Mouse (Mus musculus): Measurements from ENCODE around the gene Gpatch1. TPM values are rescaled to one million over a fixed set of nuclear protein-coding genes. Genes with fewer than 3 reads are reported as not detected.
A peak's percentile ranks its signal among the peaks of the same experiment; 100 is the strongest.

Gpatch1 gene
- polyA plus RNA-seq, 1 experiment from 2014 or later: 19.8 TPM

GRCm38 (mm10) chr7:35278933-35279332, 39.3 kb downstream of the Gpatch1 start:
- H3K36me3 ChIP-seq (replicated peaks; ENCODE audit: control insufficient read depth, insufficient read depth, low read depth, low read length): peaks cover 10% of the 10 kb centered on the region
- 92% methylated on average over 3 of the region's 3 CpGs for WGBS

GRCm38 (mm10) chr7:35277433-35277832, 40.8 kb downstream of the Gpatch1 start:
- Histone ChIP-seq H3K4me1 (ENCODE audit: control insufficient read depth, insufficient read depth, low read length) (no peaks in the 10 kb centered on the region), H3K9ac (replicated peaks; ENCODE audit: low read length) (no peak overlapping the region), H3K27me3 (ENCODE audit: control insufficient read depth, insufficient read depth, low read length) (no peaks in the 10 kb centered on the region), H3K9me3 (replicated peaks; ENCODE audit: control insufficient read depth, low read length) (peaks cover 5% of the 10 kb centered on the region), H3K27ac (replicated peaks; ENCODE audit: low read depth, low read length) (no peak overlapping the region), H3K36me3 (replicated peaks; ENCODE audit: control insufficient read depth, insufficient read depth, low read depth, low read length) (peaks cover 10% of the 10 kb centered on the region), H3K4me3 (ENCODE audit: low read depth, low read length) (no peak overlapping the region), H3K4me2 (ENCODE audit: low read depth, low read length) (no peak overlapping the region)
- ATAC-seq (replicated peaks; ENCODE audit: insufficient number of reproducible peaks, low FRiP score, low TSS enrichment, low read depth) (no peak), DNase-seq (ENCODE audit: low spot score) (no peak)
- 84% methylated on average over 4 of the region's 4 CpGs for WGBS

More at GRCm38 (mm10) chr7:35278933-35279332, 39.3 kb downstream of the Gpatch1 start:
- Histone ChIP-seq H3K4me2 (ENCODE audit: low read depth, low read length) (no peak overlapping the region), H3K4me1 (ENCODE audit: control insufficient read depth, insufficient read depth, low read length) (no peaks in the 10 kb centered on the region), H3K4me3 (ENCODE audit: low read depth, low read length) (no peak overlapping the region), H3K9ac (replicated peaks; ENCODE audit: low read length) (no peak overlapping the region), H3K27me3 (ENCODE audit: control insufficient read depth, insufficient read depth, low read length) (no peaks in the 10 kb centered on the region), H3K9me3 (replicated peaks; ENCODE audit: control insufficient read depth, low read length) (peaks cover 5% of the 10 kb centered on the region), H3K27ac (replicated peaks; ENCODE audit: low read depth, low read length) (no peak overlapping the region)
- ATAC-seq (replicated peaks; ENCODE audit: insufficient number of reproducible peaks, low FRiP score, low TSS enrichment, low read depth): no peak
- no peak for DNase-seq (ENCODE audit: low spot score)

- Histone ChIP-seq H3K4me1 (ENCODE audit: control insufficient read depth, insufficient read depth, low read length) (no peaks in the 10 kb centered on the region), H3K27ac (replicated peaks; ENCODE audit: low read depth, low read length) (no peak overlapping the region), H3K36me3 (replicated peaks; ENCODE audit: control insufficient read depth, insufficient read depth, low read depth, low read length) (no peaks in the 10 kb centered on the region), H3K9me3 (replicated peaks; ENCODE audit: control insufficient read depth, low read length) (peaks cover 4% of the 10 kb centered on the region; the same call in 1 of the 2 replicates), H3K4me3 (ENCODE audit: low read depth, low read length) (peak overlapping the region; percentile 33), H3K9ac (replicated peaks; ENCODE audit: low read length) (peak overlapping the region; percentile 44), H3K27me3 (ENCODE audit: control insufficient read depth, insufficient read depth, low read length) (no peaks in the 10 kb centered on the region), H3K4me2 (ENCODE audit: low read depth, low read length) (peak overlapping the region; percentile 62)
- peak; percentile 54; the same call in 1 of the 2 replicates for ATAC-seq (replicated peaks; ENCODE audit: insufficient number of reproducible peaks, low FRiP score, low TSS enrichment, low read depth)
- 8% methylated on average over 21 of the region's 21 CpGs for WGBS
- peak; percentile 77 for DNase-seq (ENCODE audit: low spot score)
These were observed 48.7 kb downstream of the Gpatch1 start for GRCm38 (mm10) chr7:35269443-35270024.

- no peak overlapping the region for H3K27ac ChIP-seq (replicated peaks; ENCODE audit: low read depth, low read length)
- no peaks in the 10 kb centered on the region for H3K4me1 ChIP-seq (ENCODE audit: control insufficient read depth, insufficient read depth, low read length)
- no peak for ATAC-seq (replicated peaks; ENCODE audit: insufficient number of reproducible peaks, low FRiP score, low TSS enrichment, low read depth)
- no peaks in the 10 kb centered on the region for H3K27me3 ChIP-seq (ENCODE audit: control insufficient read depth, insufficient read depth, low read length)
- H3K9me3 ChIP-seq (replicated peaks; ENCODE audit: control insufficient read depth, low read length): no peaks in the 10 kb centered on the region
- 69% methylated on average over 5 of the region's 5 CpGs for WGBS
- DNase-seq (ENCODE audit: low spot score): no peak
- H3K36me3 ChIP-seq (replicated peaks; ENCODE audit: control insufficient read depth, insufficient read depth, low read depth, low read length): no peaks in the 10 kb centered on the region
- no peak overlapping the region for H3K9ac ChIP-seq (replicated peaks; ENCODE audit: low read length)
- no peak overlapping the region for H3K4me3 ChIP-seq (ENCODE audit: low read depth, low read length)
- H3K4me2 ChIP-seq (ENCODE audit: low read depth, low read length): no peak overlapping the region
These were observed 50.4 kb downstream of the Gpatch1 start for GRCm38 (mm10) chr7:35267841-35268240.

GRCm38 (mm10) chr7:35266666-35267065, 51.6 kb downstream of the Gpatch1 start:
- Histone ChIP-seq H3K4me3 (ENCODE audit: low read depth, low read length) (no peak overlapping the region), H3K27me3 (ENCODE audit: control insufficient read depth, insufficient read depth, low read length) (no peaks in the 10 kb centered on the region)
- WGBS: 77% methylated on average over 4 of the region's 4 CpGs

GRCm38 (mm10) chr7:35264746-35265145, 53.5 kb downstream of the Gpatch1 start:
- no peak overlapping the region for H3K9ac ChIP-seq (replicated peaks; ENCODE audit: low read length)
- no peaks in the 10 kb centered on the region for H3K4me1 ChIP-seq (ENCODE audit: control insufficient read depth, insufficient read depth, low read length)
- H3K36me3 ChIP-seq (replicated peaks; ENCODE audit: control insufficient read depth, insufficient read depth, low read depth, low read length): no peaks in the 10 kb centered on the region
- DNase-seq (ENCODE audit: low spot score) (peak; percentile 79), ATAC-seq (replicated peaks; ENCODE audit: insufficient number of reproducible peaks, low FRiP score, low TSS enrichment, low read depth) (no peak)
- no peak overlapping the region for H3K27ac ChIP-seq (replicated peaks; ENCODE audit: low read depth, low read length)
- no peak overlapping the region for H3K4me3 ChIP-seq (ENCODE audit: low read depth, low read length)
- H3K27me3 ChIP-seq (ENCODE audit: control insufficient read depth, insufficient read depth, low read length): no peaks in the 10 kb centered on the region
- no peaks in the 10 kb centered on the region for H3K9me3 ChIP-seq (replicated peaks; ENCODE audit: control insufficient read depth, low read length)
- no peak overlapping the region for H3K4me2 ChIP-seq (ENCODE audit: low read depth, low read length)
- WGBS: 8% methylated on average over 7 of the region's 7 CpGs

More at GRCm38 (mm10) chr7:35266666-35267065, 51.6 kb downstream of the Gpatch1 start:
- Histone ChIP-seq H3K9ac (replicated peaks; ENCODE audit: low read length) (no peak overlapping the region), H3K9me3 (replicated peaks; ENCODE audit: control insufficient read depth, low read length) (no peaks in the 10 kb centered on the region), H3K27ac (replicated peaks; ENCODE audit: low read depth, low read length) (no peak overlapping the region), H3K36me3 (replicated peaks; ENCODE audit: control insufficient read depth, insufficient read depth, low read depth, low read length) (no peaks in the 10 kb centered on the region), H3K4me1 (ENCODE audit: control insufficient read depth, insufficient read depth, low read length) (no peaks in the 10 kb centered on the region), H3K4me2 (ENCODE audit: low read depth, low read length) (no peak overlapping the region)
- ATAC-seq (replicated peaks; ENCODE audit: insufficient number of reproducible peaks, low FRiP score, low TSS enrichment, low read depth) (no peak), DNase-seq (ENCODE audit: low spot score) (no peak)

GRCm38 (mm10) chr7:35263595-35264489, 54.4 kb downstream of the Gpatch1 start:
- no peak overlapping the region for H3K9ac ChIP-seq (replicated peaks; ENCODE audit: low read length)
- ATAC-seq (replicated peaks; ENCODE audit: insufficient number of reproducible peaks, low FRiP score, low TSS enrichment, low read depth): no peak
- H3K4me3 ChIP-seq (ENCODE audit: low read depth, low read length): no peak overlapping the region

GRCm38 (mm10) chr7:35259384-35259783, 58.9 kb downstream of the Gpatch1 start:
- H3K27ac ChIP-seq (replicated peaks; ENCODE audit: low read depth, low read length): no peak overlapping the region
- no peak overlapping the region for H3K9ac ChIP-seq (replicated peaks; ENCODE audit: low read length)
- no peaks in the 10 kb centered on the region for H3K27me3 ChIP-seq (ENCODE audit: control insufficient read depth, insufficient read depth, low read length)
- H3K36me3 ChIP-seq (replicated peaks; ENCODE audit: control insufficient read depth, insufficient read depth, low read depth, low read length): no peaks in the 10 kb centered on the region
- DNase-seq (ENCODE audit: low spot score) (no peak), ATAC-seq (replicated peaks; ENCODE audit: insufficient number of reproducible peaks, low FRiP score, low TSS enrichment, low read depth) (no peak)
- no peak overlapping the region for H3K4me2 ChIP-seq (ENCODE audit: low read depth, low read length)
- no peaks in the 10 kb centered on the region for H3K9me3 ChIP-seq (replicated peaks; ENCODE audit: control insufficient read depth, low read length)
- WGBS: 85% methylated on average over 8 of the region's 8 CpGs
- H3K4me3 ChIP-seq (ENCODE audit: low read depth, low read length): no peak overlapping the region
- no peaks in the 10 kb centered on the region for H3K4me1 ChIP-seq (ENCODE audit: control insufficient read depth, insufficient read depth, low read length)

More at GRCm38 (mm10) chr7:35263595-35264489, 54.4 kb downstream of the Gpatch1 start:
- no peaks in the 10 kb centered on the region for H3K4me1 ChIP-seq (ENCODE audit: control insufficient read depth, insufficient read depth, low read length)
- no peaks in the 10 kb centered on the region for H3K36me3 ChIP-seq (replicated peaks; ENCODE audit: control insufficient read depth, insufficient read depth, low read depth, low read length)
- DNase-seq (ENCODE audit: low spot score): no peak
- 84% methylated on average over 15 of the region's 15 CpGs for WGBS
- H3K9me3 ChIP-seq (replicated peaks; ENCODE audit: control insufficient read depth, low read length): no peaks in the 10 kb centered on the region
- H3K4me2 ChIP-seq (ENCODE audit: low read depth, low read length): no peak overlapping the region
- H3K27ac ChIP-seq (replicated peaks; ENCODE audit: low read depth, low read length): no peak overlapping the region
- no peaks in the 10 kb centered on the region for H3K27me3 ChIP-seq (ENCODE audit: control insufficient read depth, insufficient read depth, low read length)

Measured in embryonic facial prominence, embryonic 11.5 days (tissue).